Mouse (Mus musculus): ENCODE results near the gene Wwox.

The Wwox gene

GRCm38 (mm10) chr8:114548837-114549236 lies 109.4 kb downstream of the Wwox start:
- no peak for DNase-seq

- DNase-seq, result peak; percentile 36
Measured at GRCm38 (mm10) chr8:114550029-114550428, 110.6 kb downstream of the Wwox start.

GRCm38 (mm10) chr8:114552606-114553005 lies 113.2 kb downstream of the Wwox start:
- no peak for DNase-seq

GRCm38 (mm10) chr8:114554966-114555365 lies 115.5 kb downstream of the Wwox start:
- no peak for DNase-seq

- DNase-seq, result no peak
Measured at GRCm38 (mm10) chr8:114555491-114556202, 116.2 kb downstream of the Wwox start.

GRCm38 (mm10) chr8:114561191-114561590 lies 121.7 kb downstream of the Wwox start:
- no peak for DNase-seq

GRCm38 (mm10) chr8:114562486-114562885 lies 123.0 kb downstream of the Wwox start:
- no peak for DNase-seq

- DNase-seq, result no peak
Measured at GRCm38 (mm10) chr8:114563361-114563760, 123.9 kb downstream of the Wwox start.

GRCm38 (mm10) chr8:114564036-114564435 lies 124.6 kb downstream of the Wwox start:
- DNase-seq, result peak; percentile 70

GRCm38 (mm10) chr8:114568531-114569166 lies 129.2 kb downstream of the Wwox start:
- DNase-seq, result peak; percentile 78

- no peak for DNase-seq
Measured at GRCm38 (mm10) chr8:114573014-114573746, 133.7 kb downstream of the Wwox start.

GRCm38 (mm10) chr8:114573747-114574093 lies 134.3 kb downstream of the Wwox start:
- DNase-seq, result no peak

- no peak for DNase-seq
Measured at GRCm38 (mm10) chr8:114579292-114579691, 139.8 kb downstream of the Wwox start.

GRCm38 (mm10) chr8:114580684-114581083 lies 141.2 kb downstream of the Wwox start:
- DNase-seq, result no peak

- no peak for DNase-seq
Measured at GRCm38 (mm10) chr8:114590336-114590867, 150.9 kb downstream of the Wwox start.

GRCm38 (mm10) chr8:114591296-114592280 lies 152.1 kb downstream of the Wwox start:
- no peak for DNase-seq

GRCm38 (mm10) chr8:114593424-114594157 lies 154.1 kb downstream of the Wwox start:
- peak; percentile 18 for DNase-seq

GRCm38 (mm10) chr8:114594811-114595210 lies 155.4 kb downstream of the Wwox start:
- DNase-seq, result no peak

GRCm38 (mm10) chr8:114599555-114599954 lies 160.1 kb downstream of the Wwox start:
- no peak for DNase-seq

- DNase-seq, result no peak
Measured at GRCm38 (mm10) chr8:114600196-114600595, 160.7 kb downstream of the Wwox start.

GRCm38 (mm10) chr8:114603046-114603445 lies 163.6 kb downstream of the Wwox start:
- DNase-seq, result no peak

- DNase-seq, result no peak
Measured at GRCm38 (mm10) chr8:114603561-114603960, 164.1 kb downstream of the Wwox start.
